Mouse (Mus musculus) 3T3-L1 (cell line): Measurements from ENCODE around the gene 9530068E07Rik.

Experiments
- DNase-seq: peaks from one replicate; pipeline ENCODE4 v3.0.0-alpha.2; 2015; ENCODE audit warnings: low read depth, low spot score

9530068E07Rik gene

GRCm38 (mm10) chr11:52420296-52421052 is 24.2 kb downstream of the 9530068E07Rik start:
- no peak for DNase-seq

GRCm38 (mm10) chr11:52421053-52421778 is 25.0 kb downstream of the 9530068E07Rik start:
- peak; percentile 87 for DNase-seq

- no peak for DNase-seq
These were observed 33.2 kb downstream of the 9530068E07Rik start for GRCm38 (mm10) chr11:52429440-52429839.

- peak; percentile 11 for DNase-seq
These were observed 35.4 kb downstream of the 9530068E07Rik start for GRCm38 (mm10) chr11:52431594-52431993.

GRCm38 (mm10) chr11:52432148-52432547 is 35.9 kb downstream of the 9530068E07Rik start:
- DNase-seq: no peak

- DNase-seq: peak; percentile 94
These were observed 37.0 kb downstream of the 9530068E07Rik start for GRCm38 (mm10) chr11:52433076-52433796.

- no peak for DNase-seq
These were observed 37.6 kb downstream of the 9530068E07Rik start for GRCm38 (mm10) chr11:52433797-52434195.

GRCm38 (mm10) chr11:52435466-52435865 is 39.2 kb downstream of the 9530068E07Rik start:
- DNase-seq: no peak

GRCm38 (mm10) chr11:52437123-52437522 is 40.9 kb downstream of the 9530068E07Rik start:
- DNase-seq: no peak

- no peak for DNase-seq
These were observed 44.9 kb downstream of the 9530068E07Rik start for GRCm38 (mm10) chr11:52441096-52441495.

- DNase-seq: peak; percentile 21
These were observed 51.0 kb downstream of the 9530068E07Rik start for GRCm38 (mm10) chr11:52447242-52447641.

GRCm38 (mm10) chr11:52449004-52449403 is 52.8 kb downstream of the 9530068E07Rik start:
- peak; percentile 76 for DNase-seq

GRCm38 (mm10) chr11:52458281-52458680 is 62.1 kb downstream of the 9530068E07Rik start:
- DNase-seq: no peak
